Mouse (Mus musculus) naive thymus-derived CD4-positive, alpha-beta T cell, adult 2 months (primary cell): ENCODE measurements at regions not wholly inside any gene's neighbourhood (a gene's known extent, or its start where the extent isn't known, plus 50 kb on each side); places are given as distances from the start of the nearest gene placed in this dataset.

Experiments
- DNase-seq: peaks from one replicate; pipeline ENCODE4 v3.0.0-alpha.2; 2011; ENCODE audit warnings: low read depth

GRCm38 (mm10) chr8:107717856-107718255 lies 129.6 kb upstream of the Psmd7 start:
- no peak for DNase-seq

GRCm38 (mm10) chr8:107719656-107720055 lies 131.4 kb upstream of the Psmd7 start:
- DNase-seq, result no peak

GRCm38 (mm10) chr8:107726716-107727115 lies 138.5 kb upstream of the Psmd7 start:
- no peak for DNase-seq

GRCm38 (mm10) chr8:107727276-107727675 lies 139.0 kb upstream of the Psmd7 start:
- DNase-seq, result no peak

GRCm38 (mm10) chr8:107739091-107739490 lies 150.8 kb upstream of the Psmd7 start:
- DNase-seq, result no peak

- DNase-seq, result no peak
These were observed 168.8 kb upstream of the Psmd7 start for GRCm38 (mm10) chr8:107757083-107757482.

- no peak for DNase-seq
These were observed 170.4 kb upstream of the Psmd7 start for GRCm38 (mm10) chr8:107758637-107759036.

- DNase-seq, result no peak
These were observed 165.5 kb upstream of the Zfhx3 start for GRCm38 (mm10) chr8:107776906-107777305.

GRCm38 (mm10) chr8:107785771-107786170 lies 156.7 kb upstream of the Zfhx3 start:
- DNase-seq, result no peak

GRCm38 (mm10) chr8:107792286-107792685 lies 150.2 kb upstream of the Zfhx3 start:
- DNase-seq, result no peak

GRCm38 (mm10) chr8:107814931-107815330 lies 127.5 kb upstream of the Zfhx3 start:
- DNase-seq, result no peak

- DNase-seq, result no peak
These were observed 126.7 kb upstream of the Zfhx3 start for GRCm38 (mm10) chr8:107815775-107816174.

- no peak for DNase-seq
These were observed 124.6 kb upstream of the Zfhx3 start for GRCm38 (mm10) chr8:107817796-107818195.

GRCm38 (mm10) chr8:107820174-107820760 lies 122.2 kb upstream of the Zfhx3 start:
- no peak for DNase-seq

GRCm38 (mm10) chr8:107821522-107821921 lies 120.9 kb upstream of the Zfhx3 start:
- no peak for DNase-seq

- no peak for DNase-seq
These were observed 118.3 kb upstream of the Zfhx3 start for GRCm38 (mm10) chr8:107824096-107824495.

- DNase-seq, result no peak
These were observed 117.8 kb upstream of the Zfhx3 start for GRCm38 (mm10) chr8:107824640-107825039.

GRCm38 (mm10) chr8:107827500-107828125 lies 114.8 kb upstream of the Zfhx3 start:
- no peak for DNase-seq

GRCm38 (mm10) chr8:107828541-107828940 lies 113.9 kb upstream of the Zfhx3 start:
- no peak for DNase-seq

GRCm38 (mm10) chr8:107833481-107833880 lies 109.0 kb upstream of the Zfhx3 start:
- DNase-seq, result no peak

GRCm38 (mm10) chr8:107846141-107846540 lies 96.3 kb upstream of the Zfhx3 start:
- DNase-seq, result no peak

GRCm38 (mm10) chr8:107851236-107852043 lies 91.0 kb upstream of the Zfhx3 start:
- DNase-seq, result no peak

GRCm38 (mm10) chr8:107859770-107860169 lies 82.7 kb upstream of the Zfhx3 start:
- DNase-seq, result no peak
